Mouse (Mus musculus) lung, embryonic 14.5 days (tissue): ENCODE measurements at regions not wholly inside any gene's neighbourhood (a gene's known extent, or its start where the extent isn't known, plus 50 kb on each side); places are given as distances from the start of the nearest gene placed in this dataset.
A peak's percentile ranks its signal among the peaks of the same experiment; 100 is the strongest.

Experiments used
- ATAC-seq: fragments of 200-750 bp; cut with Nextera tagmentation; 2 replicates; pipeline ENCODE4 v1.8.0; 2017; ENCODE audit warnings: mild to moderate bottlenecking, moderate TSS enrichment, moderate library complexity; ENCODE audit not compliant: insufficient read depth
- DNase-seq: peaks from one replicate; pipeline ENCODE4 v3.0.0-alpha.2; 2015
- H3K27ac ChIP-seq: fragments of 300-500 bp; sonication (generic); 2 replicates; pipeline ENCODE4 v1.5.1; 2014; ENCODE audit warnings: low read depth, mild to moderate bottlenecking, moderate library complexity
- H3K27me3 ChIP-seq: fragments of 300-500 bp; sonication (generic); 2 replicates; pipeline ENCODE4 v1.6.1; 2014; ENCODE audit warnings: low read length, control low read depth; ENCODE audit not compliant: insufficient read depth
- H3K36me3 ChIP-seq: fragments of 300-500 bp; sonication (generic); 2 replicates; pipeline ENCODE4 v1.6.1; 2014; ENCODE audit warnings: control low read depth; ENCODE audit not compliant: insufficient read depth
- H3K4me1 ChIP-seq: fragments of 300-500 bp; sonication (generic); 2 replicates; pipeline ENCODE4 v1.6.1; 2014; ENCODE audit warnings: antibody characterized with exemption, control low read depth; ENCODE audit not compliant: insufficient read depth
- H3K4me2 ChIP-seq: fragments of 300-500 bp; sonication (generic); 2 replicates; pipeline ENCODE4 v1.6.1; 2014; ENCODE audit warnings: mild to moderate bottlenecking
- H3K4me3 ChIP-seq: fragments of 300-500 bp; sonication (generic); 2 replicates; pipeline ENCODE4 v1.5.1; 2014; ENCODE audit warnings: low read depth, low read length
- H3K9ac ChIP-seq: fragments of 300-500 bp; sonication (generic); 2 replicates; pipeline ENCODE4 v1.6.1; 2014
- H3K9me3 ChIP-seq: fragments of 300-500 bp; sonication (generic); 2 replicates; pipeline ENCODE4 v1.6.1; 2016; ENCODE audit warnings: low read depth, low read length, control low read depth
- CTCF ChIP-seq: IDR thresholded peaks from 2 replicates; pipeline ENCODE4 v1.5.1; 2016; ENCODE audit warnings: antibody characterized with exemption, low read depth
- WGBS: fragments of 180-500 bp; shearing (Covaris S2); extraction: QIAGEN DNeasy Blood & Tissue Kit; methylation state at CpG from one replicate; pipeline ENCODE4 v1.1.7; 2014; 5-methylcytosine and 5-hydroxymethylcytosine counted together

- TF ChIP-seq CTCF: no peak
- Histone ChIP-seq H3K36me3 (no peaks in the 10 kb centered on the region), H3K27ac (no peak overlapping the region; the same call in 1 of the 2 replicates), H3K27me3 (no peaks in the 10 kb centered on the region), H3K9ac (no peak overlapping the region), H3K4me2 (no peak overlapping the region), H3K9me3 (no peaks in the 10 kb centered on the region), H3K4me3 (no peak overlapping the region), H3K4me1 (no peaks in the 10 kb centered on the region)
- WGBS: 14% methylated on average over 11 of the region's 11 CpGs
- peak; percentile 33 for DNase-seq
- ATAC-seq: peak; percentile 47; the same call in 1 of the 2 replicates
These were observed 607.9 kb downstream of the Lmo4 start for GRCm38 (mm10) chr3:143596949-143597593.

- Histone ChIP-seq H3K27me3 (no peaks in the 10 kb centered on the region), H3K9ac (no peak overlapping the region), H3K4me2 (no peak overlapping the region), H3K4me3 (no peak overlapping the region), H3K4me1 (no peaks in the 10 kb centered on the region), H3K36me3 (no peaks in the 10 kb centered on the region), H3K9me3 (no peaks in the 10 kb centered on the region), H3K27ac (no peak overlapping the region)
- WGBS: 51% methylated on average over 5 of the region's 5 CpGs
- DNase-seq (peak; percentile 75), ATAC-seq (peak; percentile 74)
- no peak for TF ChIP-seq CTCF
These were observed 608.9 kb downstream of the Lmo4 start for GRCm38 (mm10) chr3:143596011-143596683.

GRCm38 (mm10) chr3:143595081-143595480 lies 609.9 kb downstream of the Lmo4 start:
- H3K27me3 ChIP-seq: no peaks in the 10 kb centered on the region
- no peak overlapping the region for H3K4me2 ChIP-seq
- H3K27ac ChIP-seq: no peak overlapping the region
- H3K4me3 ChIP-seq: no peak overlapping the region
- no peaks in the 10 kb centered on the region for H3K4me1 ChIP-seq
- no peak overlapping the region for H3K9ac ChIP-seq
- TF ChIP-seq CTCF: no peak
- 58% methylated on average over 2 of the region's 2 CpGs for WGBS
- H3K36me3 ChIP-seq: no peaks in the 10 kb centered on the region
- peak; percentile 27 for DNase-seq
- H3K9me3 ChIP-seq: no peaks in the 10 kb centered on the region
- ATAC-seq: peak; percentile 57; the same call in 1 of the 2 replicates

- Histone ChIP-seq H3K4me2 (no peak overlapping the region), H3K27me3 (no peaks in the 10 kb centered on the region), H3K4me1 (no peaks in the 10 kb centered on the region), H3K36me3 (no peaks in the 10 kb centered on the region), H3K9me3 (no peaks in the 10 kb centered on the region), H3K27ac (no peak overlapping the region), H3K9ac (no peak overlapping the region), H3K4me3 (no peak overlapping the region)
- DNase-seq: no peak
- no peak for TF ChIP-seq CTCF
- ATAC-seq: 0 out of 2 replicates have a peak, but pooled peaks have one; percentile 8
- WGBS: 57% methylated on average over 7 of the region's 7 CpGs
These were observed 610.3 kb downstream of the Lmo4 start for GRCm38 (mm10) chr3:143594676-143595075.

GRCm38 (mm10) chr3:143586653-143587052 lies 618.4 kb downstream of the Lmo4 start:
- no peaks in the 10 kb centered on the region for H3K36me3 ChIP-seq
- H3K9ac ChIP-seq: no peak overlapping the region
- TF ChIP-seq CTCF: no peak
- no peak overlapping the region for H3K4me3 ChIP-seq
- no peaks in the 10 kb centered on the region for H3K27me3 ChIP-seq
- ATAC-seq: no peak
- no peak for DNase-seq
- H3K27ac ChIP-seq: no peak overlapping the region
- WGBS: 84% methylated on average over 5 of the region's 5 CpGs
- no peak overlapping the region for H3K4me2 ChIP-seq
- H3K4me1 ChIP-seq: no peaks in the 10 kb centered on the region
- no peaks in the 10 kb centered on the region for H3K9me3 ChIP-seq

GRCm38 (mm10) chr3:143584692-143585603 lies 620.1 kb downstream of the Lmo4 start:
- no peak for TF ChIP-seq CTCF
- 71% methylated on average over 6 of the region's 6 CpGs for WGBS
- Histone ChIP-seq H3K9ac (no peak overlapping the region), H3K4me1 (no peaks in the 10 kb centered on the region), H3K4me2 (no peak overlapping the region), H3K27me3 (no peaks in the 10 kb centered on the region), H3K9me3 (no peaks in the 10 kb centered on the region), H3K4me3 (no peak overlapping the region), H3K27ac (no peak overlapping the region), H3K36me3 (no peaks in the 10 kb centered on the region)
- ATAC-seq: peak; percentile 73; the same call in 1 of the 2 replicates
- DNase-seq: peak; percentile 62
